Mouse (Mus musculus) lung, postnatal 0 days (tissue): Measurements from ENCODE around the gene Cacna1d.

Source experiments
- CTCF ChIP-seq: IDR thresholded peaks from 2 replicates; pipeline ENCODE4 v1.5.1; 2016; ENCODE audit warnings: antibody characterized with exemption, mild to moderate bottlenecking
- EP300 ChIP-seq: IDR thresholded peaks from 2 replicates; pipeline ENCODE4 v1.6.1; 2016; ENCODE audit warnings: antibody characterized with exemption, mild to moderate bottlenecking, control low read depth

- no peak for TF ChIP-seq CTCF
- no peak for TF ChIP-seq EP300
These were observed 471.9 kb downstream of the Cacna1d start for GRCm38 (mm10) chr14:30019375-30019774.
